Mouse (Mus musculus): ENCODE data around the gene Vmn1r199.

DNA sequence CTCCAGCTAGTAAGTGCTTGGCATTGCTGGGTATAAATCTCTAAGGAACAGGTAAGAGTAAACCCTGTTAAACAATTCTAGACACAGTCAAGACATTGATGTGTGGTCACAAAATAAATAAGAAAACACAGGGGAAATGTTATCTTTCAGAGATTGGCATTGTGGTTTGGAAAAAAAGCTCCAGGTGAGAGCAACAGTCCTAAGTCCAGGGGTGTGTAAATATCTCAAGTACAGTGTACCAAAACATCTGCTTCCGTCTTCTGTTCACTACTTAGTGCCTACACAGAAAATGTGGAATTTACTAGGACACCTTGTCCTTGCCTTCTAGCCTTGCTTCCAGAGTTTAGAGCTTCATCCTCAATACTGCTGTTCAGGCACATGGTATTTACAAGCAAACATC is 7.4 kb downstream of the Vmn1r199 start:
- TF ChIP-seq CTCF (conservative IDR thresholded peaks at IDR 0.05; ENCODE audit: low read length) (no peak), NANOG (IDR thresholded peaks at IDR 0.05; ENCODE audit: borderline replicate concordance, low read length) (no peak), POU5F1 (IDR thresholded peaks at IDR 0.05; ENCODE audit: borderline replicate concordance, low read length) (no peak)

Data from E14TG2a.4 (cell line).